Mouse (Mus musculus) adrenal gland, adult (tissue): ENCODE measurements around the gene Gm20916.
"Not testable (repeated sequence)": the region's sequence is repeated elsewhere in the genome, so short reads cannot be mapped to it uniquely, and the experiment has no call there.

ENCODE experiments used
- DNase-seq, 2 experiments: peaks; one replicate each; pipeline ENCODE4 v3.0.0; 2022 to 2023; ENCODE audit warnings: low spot score in 1 of 2; ENCODE audit not compliant: inconsistent age in 2 of 2

Gm20916 gene

DNA sequence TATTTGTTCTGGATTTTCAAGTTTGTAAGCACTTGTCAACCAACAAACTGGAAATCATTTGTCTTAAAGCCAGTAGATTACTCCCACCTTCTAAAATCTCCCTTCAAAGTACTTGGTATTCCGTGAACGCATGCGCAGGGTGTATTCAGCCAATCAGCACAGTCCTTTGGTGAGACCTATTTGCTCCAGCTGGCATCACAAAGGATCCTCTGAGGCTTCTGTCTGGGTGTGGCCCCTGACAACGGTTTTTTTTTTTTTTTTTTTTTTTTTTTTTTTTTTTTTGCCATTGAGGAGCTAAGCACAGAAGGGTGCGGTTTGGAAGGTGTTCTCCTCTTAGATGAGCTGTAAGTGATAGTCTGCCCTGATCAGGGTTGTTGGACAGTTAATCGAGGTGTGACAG lies at the start of gene Gm20916:
TSS of gene Gm20916 (plus strand) at position 301 of the 400 bp plus-strand sequence.
- DNase-seq: not testable (repeated sequence)
